25 mouse cellular contexts compared by ENCODE assay signal in genomic region chr13:30174586-30174985, GRCm38 (mm10).
"Had no signal": no experiment of that assay in that cellular context is flagged by ENCODE, and none has a peak within 500 bp of the region (broad histone marks: within the 10 kb centered on the region; RNA-seq: fewer than 3 reads in every experiment).

No protein-coding gene starts in this region.

- H3K27me3 ChIP-seq: heart, embryonic 12.5 days; hindbrain, embryonic 12.5 days; intestine, embryonic 15.5 days; limb, embryonic 12.5 days; liver, embryonic 13.5 days had no signal

- H3K4me1 ChIP-seq: heart, embryonic 10.5 days; heart, embryonic 12.5 days; hindbrain, embryonic 10.5 days; hindbrain, embryonic 12.5 days; intestine, embryonic 15.5 days; limb, embryonic 10.5 days; limb, embryonic 12.5 days; liver, embryonic 13.5 days had no signal

- H3K4me2 ChIP-seq: heart, embryonic 12.5 days; hindbrain, embryonic 12.5 days; hindbrain, embryonic 14.5 days; intestine, embryonic 15.5 days; limb, embryonic 12.5 days; liver, embryonic 11.5 days; liver, embryonic 13.5 days had no signal

- H3K9me3 ChIP-seq: heart, embryonic 10.5 days; heart, embryonic 12.5 days; hindbrain, embryonic 10.5 days; hindbrain, embryonic 12.5 days; intestine, embryonic 15.5 days; limb, embryonic 10.5 days; limb, embryonic 12.5 days; liver, embryonic 13.5 days had no signal

- H3K9ac ChIP-seq: heart, embryonic 12.5 days; hindbrain, embryonic 12.5 days; hindbrain, embryonic 14.5 days; intestine, embryonic 15.5 days; limb, embryonic 12.5 days; liver, embryonic 13.5 days had no signal

- ATAC-seq: hindbrain, embryonic 16.5 days; inflammation-experienced regulatory T-cells, adult 6 months; intestine, embryonic 15.5 days; intestine, postnatal 0 days had no signal

- H3K4me3 ChIP-seq: heart, embryonic 10.5 days; heart, embryonic 12.5 days; hindbrain, embryonic 10.5 days; hindbrain, embryonic 12.5 days; intestine, embryonic 15.5 days; layer of hippocampus, adult 2 months; left cerebral cortex, adult 2 months; limb, embryonic 10.5 days; limb, embryonic 12.5 days; liver, embryonic 13.5 days had no signal

- DNase-seq: gastrocnemius, postnatal 14 days; heart, adult 18-20 months; heart, postnatal 10 days; heart, postnatal 4 days; kidney, adult 18-20 months; kidney, adult 8-10 months; kidney, postnatal 10 days; kidney, postnatal 25 days; kidney, postnatal 4 days; liver; liver, embryonic 13.5 days had no signal

- H3K36me3 ChIP-seq: heart, embryonic 10.5 days; heart, embryonic 12.5 days; hindbrain, embryonic 10.5 days; hindbrain, embryonic 12.5 days; intestine, embryonic 15.5 days; limb, embryonic 10.5 days; limb, embryonic 12.5 days; liver, embryonic 13.5 days had no signal

- H3K27ac ChIP-seq: heart, embryonic 10.5 days; hindbrain, embryonic 10.5 days; hindbrain, embryonic 12.5 days; hindbrain, embryonic 14.5 days; intestine, embryonic 15.5 days; layer of hippocampus, adult 2 months; left cerebral cortex, adult 2 months; limb, embryonic 10.5 days; limb, embryonic 12.5 days; liver, embryonic 13.5 days had no signal
